Mouse (Mus musculus) hindbrain, postnatal 0 days (tissue): Measurements from ENCODE around the gene Vmn2r82. TPM values are rescaled to one million over a fixed set of nuclear protein-coding genes. Genes with fewer than 3 reads are reported as not detected.

Experiments
- polyA plus RNA-seq: library from polyadenylated mRNA; unstranded; fragments of >200 nt; fragmentation: Nextera tagmentation; extraction: Ambion mirVana; gene quantifications from 2 replicates; pipeline ENCODE4 v1.2.1, GENCODE M21; 2015
- total RNA-seq: library from RNA; depleted of rRNA; stranded (reverse); fragments of >200 nt; gene quantifications from 2 replicates; pipeline ENCODE4 v1.2.3, GENCODE M21; 2014; rRNA removed

The Vmn2r82 gene
- total and polyA plus RNA-seq, 2 experiments from 2014 or later: not detected

Other genes with a start within 250 kb of the Vmn2r82 start
- gene Vmn2r80, start 207.8 kb upstream of the Vmn2r82 start, total RNA-seq: not detected in 2 replicates
- not detected in 2 replicates for gene Vmn2r80, start 207.8 kb upstream of the Vmn2r82 start, polyA plus RNA-seq
- not detected in 2 replicates for gene Vmn2r81, start 108.8 kb upstream of the Vmn2r82 start, total RNA-seq
- not detected in 2 replicates for gene Vmn2r81, start 108.8 kb upstream of the Vmn2r82 start, polyA plus RNA-seq
- gene Vmn2r83, start 112.2 kb downstream of the Vmn2r82 start, total RNA-seq: not detected in 2 replicates
- 0.04 TPM in 1 of 2 replicates, not detected in the other for gene Vmn2r83, start 112.2 kb downstream of the Vmn2r82 start, polyA plus RNA-seq
- gene Plpp2, start 177.3 kb downstream of the Vmn2r82 start, total RNA-seq: 30.3 and 38.0 TPM in 2 replicates
- 16.9 and 17.7 TPM in 2 replicates for gene Plpp2, start 177.3 kb downstream of the Vmn2r82 start, polyA plus RNA-seq
- 115 and 126 TPM in 2 replicates for gene Mier2, start 198.7 kb downstream of the Vmn2r82 start, total RNA-seq
- 36.3 and 37.5 TPM in 2 replicates for gene Mier2, start 198.7 kb downstream of the Vmn2r82 start, polyA plus RNA-seq
- gene Theg, start 230.8 kb downstream of the Vmn2r82 start, total RNA-seq: not detected in 2 replicates
- gene Theg, start 230.8 kb downstream of the Vmn2r82 start, polyA plus RNA-seq: not detected in 2 replicates